16 mouse cellular contexts compared by ENCODE assay signal in the genomic region with DNA sequence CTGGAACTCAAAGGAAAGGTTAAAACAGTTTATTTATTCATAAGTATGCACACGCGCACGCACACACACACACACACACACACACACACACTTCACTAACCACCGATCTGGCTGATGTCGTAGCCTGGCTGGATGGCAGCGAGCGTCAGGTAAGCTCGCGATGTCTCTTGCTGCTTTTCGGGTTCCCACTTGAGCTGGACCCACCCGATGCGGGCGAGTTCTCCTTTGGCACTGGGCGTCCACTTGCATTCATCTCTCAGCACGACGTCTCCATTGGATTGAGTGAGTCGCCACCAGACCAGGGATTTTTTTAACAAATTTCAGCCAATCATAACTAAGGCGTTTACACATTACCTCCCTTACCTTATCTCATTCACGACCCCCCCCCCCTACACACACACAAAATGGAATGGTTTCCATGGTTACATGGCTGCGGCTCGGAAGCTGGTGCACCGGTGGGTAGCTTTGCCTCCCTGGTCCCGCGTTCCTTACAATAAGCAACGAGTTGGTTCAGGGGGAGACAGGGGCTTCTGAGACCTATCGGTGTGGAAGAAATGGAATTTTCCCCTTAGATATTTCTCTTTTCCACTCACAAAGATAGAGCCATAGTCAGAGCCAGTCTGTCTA. TPM values are rescaled to one million over a fixed set of nuclear protein-coding genes. Genes with fewer than 3 reads are reported as not detected.
DNase-seq lines count a peak whose midpoint lies in the region; ATAC-seq and TF ChIP-seq lines count a peak whose summit lies in the region.
"Had no signal": no experiment of that assay in that cellular context is flagged by ENCODE, and none has a peak within 500 bp of the region (broad histone marks: within the 10 kb centered on the region; RNA-seq: fewer than 3 reads in every experiment).

No protein-coding gene starts in this region.

- no peak overlapping the region for H3K9ac ChIP-seq in hindbrain, embryonic 15.5 days
- no peak overlapping the region for H3K9ac ChIP-seq in hindbrain, embryonic 12.5 days
- H3K9ac ChIP-seq in midbrain, embryonic 14.5 days (replicated peaks; ENCODE audit: low read length) = no peak overlapping the region
- no peak overlapping the region for H3K9ac ChIP-seq in midbrain, embryonic 11.5 days (ENCODE audit: low read length)
- no peak overlapping the region; the same call in none of the 2 replicates for H3K9ac ChIP-seq in hindbrain, embryonic 16.5 days (ENCODE audit: low read depth, low read length)
- H3K9ac ChIP-seq: forebrain, embryonic 13.5 days; liver, embryonic 15.5 days had no signal

- ATAC-seq in hindbrain, embryonic 15.5 days (ENCODE audit: low FRiP score, low read depth) = peak; percentile 70
- no peak for ATAC-seq in hindbrain, embryonic 12.5 days (ENCODE audit: low FRiP score)
- ATAC-seq in midbrain, embryonic 14.5 days (ENCODE audit: low FRiP score, low TSS enrichment) = peak; percentile 41; the same call in 1 of the 2 replicates
- ATAC-seq in midbrain, embryonic 11.5 days (ENCODE audit: low FRiP score) = no peak
- peak; percentile 75; the same call in 1 of the 2 replicates for ATAC-seq in hindbrain, embryonic 16.5 days
- ATAC-seq: CD4-positive, CD25-positive, alpha-beta regulatory T cell, adult 4 months; forebrain, embryonic 13.5 days had no signal

- no peaks in the 10 kb centered on the region for H3K27me3 ChIP-seq in hindbrain, embryonic 15.5 days
- H3K27me3 ChIP-seq in hindbrain, embryonic 12.5 days = peaks cover 10% of the 10 kb centered on the region; the same call in 1 of the 2 replicates
- H3K27me3 ChIP-seq in midbrain, embryonic 14.5 days (ENCODE audit: control insufficient read depth, insufficient read depth, low read length) = no peaks in the 10 kb centered on the region
- H3K27me3 ChIP-seq in midbrain, embryonic 11.5 days (ENCODE audit: control insufficient read depth, insufficient read depth, low read length) = no peaks in the 10 kb centered on the region
- H3K27me3 ChIP-seq in hindbrain, embryonic 16.5 days (replicated peaks; ENCODE audit: control insufficient read depth, insufficient read depth, low read length) = no peaks in the 10 kb centered on the region
- no peaks in the 10 kb centered on the region for H3K27me3 ChIP-seq in myocyte (ENCODE audit: control insufficient read depth, insufficient read depth, insufficient read length)
- H3K27me3 ChIP-seq: forebrain, embryonic 13.5 days; liver, embryonic 15.5 days had no signal

- H3K4me2 ChIP-seq in hindbrain, embryonic 15.5 days = peak overlapping the region; percentile 47
- H3K4me2 ChIP-seq in hindbrain, embryonic 12.5 days (replicated peaks) = no peak overlapping the region
- H3K4me2 ChIP-seq in midbrain, embryonic 14.5 days (ENCODE audit: low read length) = peak overlapping the region; percentile 34
- no peak overlapping the region for H3K4me2 ChIP-seq in midbrain, embryonic 11.5 days
- peak overlapping the region; percentile 48 for H3K4me2 ChIP-seq in hindbrain, embryonic 16.5 days (ENCODE audit: low read length)
- no peak overlapping the region for H3K4me2 ChIP-seq in myocyte (ENCODE audit: low read depth)
- H3K4me2 ChIP-seq: forebrain, embryonic 13.5 days; liver, embryonic 15.5 days had no signal

- DNase-seq in midbrain, embryonic 14.5 days = peak; percentile 44
- no peak for DNase-seq in midbrain, embryonic 11.5 days (ENCODE audit: low spot score, missing footprints)
- no peak for DNase-seq in urinary bladder, postnatal 14 days (ENCODE audit: low spot score)
- DNase-seq: cerebellum, adult 9-11 months; kidney, adult 11 months; retina, postnatal 1 day had no signal

- TF ChIP-seq POLR2A in myocyte (IDR thresholded peaks at IDR 0.05; ENCODE audit: insufficient read length, low read depth) = no peak

- H3K9me3 ChIP-seq in hindbrain, embryonic 15.5 days = no peaks in the 10 kb centered on the region
- H3K9me3 ChIP-seq in hindbrain, embryonic 12.5 days (replicated peaks) = no peaks in the 10 kb centered on the region
- H3K9me3 ChIP-seq in midbrain, embryonic 14.5 days (ENCODE audit: control insufficient read depth, low read length) = no peaks in the 10 kb centered on the region
- H3K9me3 ChIP-seq in midbrain, embryonic 11.5 days (ENCODE audit: control insufficient read depth, low read length) = no peaks in the 10 kb centered on the region
- H3K9me3 ChIP-seq in hindbrain, embryonic 16.5 days (ENCODE audit: control insufficient read depth, low read length) = no peaks in the 10 kb centered on the region
- H3K9me3 ChIP-seq: forebrain, embryonic 13.5 days; G1E; liver, embryonic 15.5 days had no signal

- H3K79me2 ChIP-seq in myocyte (ENCODE audit: control insufficient read depth, insufficient read depth) = no peaks in the 10 kb centered on the region

- H3K4me3 ChIP-seq in hindbrain, embryonic 15.5 days = peak overlapping the region; percentile 20
- no peak overlapping the region for H3K4me3 ChIP-seq in hindbrain, embryonic 12.5 days
- no peak overlapping the region for H3K4me3 ChIP-seq in midbrain, embryonic 14.5 days (replicated peaks; ENCODE audit: low read depth, low read length)
- no peak overlapping the region for H3K4me3 ChIP-seq in midbrain, embryonic 11.5 days (ENCODE audit: low read depth, low read length)
- peak overlapping the region; percentile 26 for H3K4me3 ChIP-seq in hindbrain, embryonic 16.5 days (ENCODE audit: low read length)
- no peak overlapping the region for H3K4me3 ChIP-seq in myocyte
- H3K4me3 ChIP-seq: forebrain, embryonic 13.5 days; liver, embryonic 15.5 days had no signal

- H3ac ChIP-seq in myocyte (ENCODE audit: control insufficient read depth, insufficient read length) = no peak overlapping the region

- no peaks in the 10 kb centered on the region for H3K36me3 ChIP-seq in hindbrain, embryonic 15.5 days
- H3K36me3 ChIP-seq in hindbrain, embryonic 12.5 days = no peaks in the 10 kb centered on the region
- H3K36me3 ChIP-seq in midbrain, embryonic 14.5 days (ENCODE audit: control insufficient read depth, insufficient read depth, low read length) = peaks cover 5% of the 10 kb centered on the region; the same call in 1 of the 2 replicates
- H3K36me3 ChIP-seq in midbrain, embryonic 11.5 days (ENCODE audit: control insufficient read depth, insufficient read depth, low read length) = no peaks in the 10 kb centered on the region; the same call in 1 of the 2 replicates
- H3K36me3 ChIP-seq in hindbrain, embryonic 16.5 days (ENCODE audit: control insufficient read depth, insufficient read depth, low read length) = peaks cover 2% of the 10 kb centered on the region; the same call in 1 of the 2 replicates
- H3K36me3 ChIP-seq in myocyte (ENCODE audit: control insufficient read depth, insufficient read depth) = peaks cover 28% of the 10 kb centered on the region
- H3K36me3 ChIP-seq: liver, embryonic 15.5 days had no signal

- H3K27ac ChIP-seq in hindbrain, embryonic 15.5 days (replicated peaks) = no peak overlapping the region
- no peak overlapping the region for H3K27ac ChIP-seq in hindbrain, embryonic 12.5 days
- no peak overlapping the region for H3K27ac ChIP-seq in midbrain, embryonic 14.5 days (replicated peaks; ENCODE audit: low read depth, low read length)
- no peak overlapping the region for H3K27ac ChIP-seq in midbrain, embryonic 11.5 days (ENCODE audit: low read depth, low read length)
- no peak overlapping the region for H3K27ac ChIP-seq in hindbrain, embryonic 16.5 days (ENCODE audit: low read depth, low read length)
- H3K27ac ChIP-seq: forebrain, embryonic 13.5 days; kidney, postnatal 0 days; liver, embryonic 15.5 days had no signal

- WGBS in hindbrain, embryonic 15.5 days = 48% methylated on average over 26 of the region's 26 CpGs
- 64% methylated on average over 26 of the region's 26 CpGs for WGBS in hindbrain, embryonic 12.5 days
- WGBS in midbrain, embryonic 14.5 days = 58% methylated on average over 26 of the region's 26 CpGs
- WGBS in midbrain, embryonic 11.5 days = 66% methylated on average over 26 of the region's 26 CpGs
- 51% methylated on average over 26 of the region's 26 CpGs for WGBS in hindbrain, embryonic 16.5 days

- peaks cover 11% of the 10 kb centered on the region for H3K4me1 ChIP-seq in hindbrain, embryonic 15.5 days (replicated peaks)
- H3K4me1 ChIP-seq in hindbrain, embryonic 12.5 days = peaks cover 2% of the 10 kb centered on the region; the same call in 1 of the 2 replicates
- no peaks in the 10 kb centered on the region for H3K4me1 ChIP-seq in midbrain, embryonic 14.5 days (ENCODE audit: control insufficient read depth, insufficient read depth, low read length)
- H3K4me1 ChIP-seq in midbrain, embryonic 11.5 days (ENCODE audit: control insufficient read depth, insufficient read depth, low read length) = no peaks in the 10 kb centered on the region
- H3K4me1 ChIP-seq in hindbrain, embryonic 16.5 days (ENCODE audit: control insufficient read depth, insufficient read depth, low read depth, low read length) = no peaks in the 10 kb centered on the region; the same call in none of the 2 replicates
- H3K4me1 ChIP-seq: liver, embryonic 15.5 days had no signal

RNA-seq across cellular contexts. Expression of gene Ankrd1, which starts 10.5 kb away (rescaled TPM):
- not detected in 2 replicates for polyA plus RNA-seq in hindbrain, embryonic 15.5 days (2015; fragmentation: Nextera tagmentation; extraction: Ambion mirVana)
- polyA plus RNA-seq in hindbrain, embryonic 12.5 days (2016; fragmentation: Nextera tagmentation; extraction: Ambion mirVana) = 0.26 and 0.50 TPM in 2 replicates
- 0.14 TPM in 1 of 2 replicates, not detected in the other for polyA plus RNA-seq in midbrain, embryonic 14.5 days (2014; fragmentation: Nextera tagmentation; extraction: Ambion mirVana)
- not detected in 2 replicates for polyA plus RNA-seq in midbrain, embryonic 11.5 days (2014; fragmentation: Nextera tagmentation; extraction: Ambion mirVana)
- 0.11 and 0.16 TPM in 2 replicates for polyA plus RNA-seq in hindbrain, embryonic 16.5 days (2015; fragmentation: Nextera tagmentation; extraction: Ambion mirVana)
- polyA plus RNA-seq in myocyte (2012; fragmentation: generic; extraction: Trizol) = 310 TPM
- polyA plus RNA-seq: CD4-positive, CD25-positive, alpha-beta regulatory T cell, adult 4 months; forebrain, embryonic 13.5 days; G1E had no signal

RNA-seq across cellular contexts. Expression of gene Rpp30, which starts 25.9 kb away (rescaled TPM):
- polyA plus RNA-seq in hindbrain, embryonic 15.5 days (2015; fragmentation: Nextera tagmentation; extraction: Ambion mirVana) = 62.9 and 67.1 TPM in 2 replicates
- 81.3 and 83.3 TPM in 2 replicates for polyA plus RNA-seq in hindbrain, embryonic 12.5 days (2016; fragmentation: Nextera tagmentation; extraction: Ambion mirVana)
- polyA plus RNA-seq in midbrain, embryonic 14.5 days (2014; fragmentation: Nextera tagmentation; extraction: Ambion mirVana) = 71.7 and 74.3 TPM in 2 replicates
- polyA plus RNA-seq in midbrain, embryonic 11.5 days (2014; fragmentation: Nextera tagmentation; extraction: Ambion mirVana) = 112 and 123 TPM in 2 replicates
- polyA plus RNA-seq in hindbrain, embryonic 16.5 days (2015; fragmentation: Nextera tagmentation; extraction: Ambion mirVana) = 63.7 and 64.2 TPM in 2 replicates
- 17.5 TPM for polyA plus RNA-seq in myocyte (2012; fragmentation: generic; extraction: Trizol)

RNA-seq across cellular contexts. Expression of gene Htr7, which starts 52.1 kb away (rescaled TPM):
- 16.1 and 16.3 TPM in 2 replicates for polyA plus RNA-seq in hindbrain, embryonic 15.5 days (2015; fragmentation: Nextera tagmentation; extraction: Ambion mirVana)
- polyA plus RNA-seq in hindbrain, embryonic 12.5 days (2016; fragmentation: Nextera tagmentation; extraction: Ambion mirVana) = 1.5 and 1.8 TPM in 2 replicates
- 5.0 and 5.6 TPM in 2 replicates for polyA plus RNA-seq in midbrain, embryonic 14.5 days (2014; fragmentation: Nextera tagmentation; extraction: Ambion mirVana)
- 0.34 and 0.44 TPM in 2 replicates for polyA plus RNA-seq in midbrain, embryonic 11.5 days (2014; fragmentation: Nextera tagmentation; extraction: Ambion mirVana)
- 16.3 and 16.7 TPM in 2 replicates for polyA plus RNA-seq in hindbrain, embryonic 16.5 days (2015; fragmentation: Nextera tagmentation; extraction: Ambion mirVana)
- polyA plus RNA-seq in myocyte (2012; fragmentation: generic; extraction: Trizol) = 0.37 TPM
- polyA plus RNA-seq: CD4-positive, CD25-positive, alpha-beta regulatory T cell, adult 4 months; G1E; heart, embryonic 14.5 days; liver, embryonic 15.5 days had no signal

Comparison
In these comparisons a context has a peak if more than half of its experiments do, and no peak if none do; other contexts are left out.
1. ATAC-seq: peak in hindbrain, embryonic 15.5 days (single experiment), midbrain, embryonic 14.5 days (single experiment) and hindbrain, embryonic 16.5 days (single experiment); none in hindbrain, embryonic 12.5 days (single experiment) and midbrain, embryonic 11.5 days (single experiment).
2. H3K4me2 ChIP-seq: peak in hindbrain, embryonic 15.5 days (single experiment), midbrain, embryonic 14.5 days (single experiment) and hindbrain, embryonic 16.5 days (single experiment); none in hindbrain, embryonic 12.5 days (single experiment), midbrain, embryonic 11.5 days (single experiment) and myocyte (single experiment).
3. H3K4me3 ChIP-seq: peak in hindbrain, embryonic 15.5 days (single experiment) and hindbrain, embryonic 16.5 days (single experiment); none in hindbrain, embryonic 12.5 days (single experiment), midbrain, embryonic 14.5 days (single experiment), midbrain, embryonic 11.5 days (single experiment) and myocyte (single experiment).
4. RNA of gene Ankrd1, which starts 10.5 kb away (polyA plus RNA-seq): 310 TPM in myocyte (single experiment); 0.26 to 0.50 TPM in hindbrain, embryonic 12.5 days, 0.14 TPM in midbrain, embryonic 14.5 days, 0.11 to 0.16 TPM in hindbrain, embryonic 16.5 days, not detected in hindbrain, embryonic 15.5 days and not detected in midbrain, embryonic 11.5 days; every median in the first group is over 100 times any median in the second.